39 mouse cellular contexts compared by ENCODE assay signal in genomic region chrX:135189924-135190323, GRCm38 (mm10). TPM values are rescaled to one million over a fixed set of nuclear protein-coding genes. Genes with fewer than 3 reads are reported as not detected.
"Had no signal": no experiment of that assay in that cellular context is flagged by ENCODE, and none has a peak within 500 bp of the region (broad histone marks: within the 10 kb centered on the region; RNA-seq: fewer than 3 reads in every experiment).

No protein-coding gene starts in this region.

RNA-seq across cellular contexts. Expression of gene Gm15023, which starts 12.5 kb away (rescaled TPM):
- total RNA-seq: left cerebral cortex, adult 2 months; left cerebral cortex, adult 8-10 months; left cerebral cortex, postnatal 10 days; left cerebral cortex, postnatal 14 days; left cerebral cortex, postnatal 25 days; left cerebral cortex, postnatal 36 days; left cerebral cortex, postnatal 4 days; liver, adult 2 months; megakaryocyte-erythroid progenitor cell, adult 5-6 weeks; midbrain, postnatal 0 days; monocyte, adult 5-6 weeks had no signal
- polyA plus RNA-seq: limb, embryonic 10.5 days; limb, embryonic 11.5 days; limb, embryonic 12.5 days; limb, embryonic 13.5 days; limb, embryonic 14.5 days; limb, embryonic 15.5 days; liver, adult 2 months; liver, embryonic 11.5 days; liver, embryonic 12.5 days; liver, embryonic 13.5 days; liver, embryonic 14.5 days; liver, embryonic 15.5 days; liver, embryonic 16.5 days; liver, postnatal 0 days; lung, adult 2 months; lung, embryonic 14.5 days; lung, embryonic 15.5 days; lung, embryonic 16.5 days; lung, postnatal 0 days; macrophage; midbrain, embryonic 10.5 days; midbrain, embryonic 11.5 days; midbrain, embryonic 12.5 days; midbrain, embryonic 13.5 days; midbrain, embryonic 14.5 days; midbrain, embryonic 15.5 days; midbrain, embryonic 16.5 days; midbrain, postnatal 0 days; myocyte; neural tube, embryonic 11.5 days had no signal

RNA-seq across cellular contexts. Expression of gene Tceal6, which starts 20.6 kb away (rescaled TPM):
- total RNA-seq: liver, adult 2 months; megakaryocyte-erythroid progenitor cell, adult 5-6 weeks; monocyte, adult 5-6 weeks had no signal
- polyA plus RNA-seq: liver, adult 2 months; liver, embryonic 12.5 days; liver, embryonic 14.5 days; liver, embryonic 15.5 days; liver, postnatal 0 days; macrophage had no signal
